Mouse (Mus musculus) spleen, adult 2 months (tissue): ENCODE measurements at regions not wholly inside any gene's neighbourhood (a gene's known extent, or its start where the extent isn't known, plus 50 kb on each side); places are given as distances from the start of the nearest gene placed in this dataset.

Source experiments
- CTCF ChIP-seq: fragments of 200-500 bp; IDR thresholded peaks from 2 replicates; pipeline ENCODE4 v1.5.1; 2011; ENCODE audit warnings: mild to moderate bottlenecking, inconsistent platforms; ENCODE audit not compliant: insufficient read depth, insufficient read length, insufficient replicate concordance; ENCODE audit errors: extremely low read depth
- POLR2A ChIP-seq: fragments of 200-500 bp; IDR thresholded peaks from 2 replicates; pipeline ENCODE4 v1.6.1; 2011; ENCODE audit warnings: low read depth, low read length, inconsistent platforms

- TF ChIP-seq POLR2A (no peak), CTCF (no peak)
Measured at GRCm38 (mm10) chr9:32018020-32018419, 97.9 kb upstream of the Arhgap32 start.
